Mouse (Mus musculus) CD8-positive naive resting alpha-beta T cell, adult 2 months (primary cell): ENCODE measurements around the gene Cdc42ep3.

ENCODE experiments used
- DNase-seq, 2 experiments: peaks; one replicate each; pipeline ENCODE4 v3.0.0; 2022; ENCODE audit warnings: low read depth in 2 of 2, low spot score in 2 of 2

The Cdc42ep3 gene

DNA sequence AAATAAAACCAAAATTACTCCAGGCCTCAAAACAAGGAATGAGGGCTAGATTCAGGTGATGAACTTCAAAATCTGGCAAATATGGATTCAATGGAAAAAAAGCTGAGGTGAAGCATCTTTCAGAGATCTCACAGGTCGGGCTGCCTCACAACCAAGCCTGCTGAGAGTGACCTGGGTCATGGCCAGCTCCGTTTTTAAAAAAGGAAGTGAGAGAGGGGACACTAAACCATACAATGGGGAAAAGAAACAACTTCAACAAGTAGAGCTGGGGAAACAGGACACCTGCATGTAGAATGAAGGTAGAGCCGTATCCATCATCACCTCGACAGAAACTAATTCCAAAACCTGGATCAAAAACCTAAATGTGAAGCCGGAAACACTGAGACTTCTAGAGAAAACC is 63.2 kb downstream of the Cdc42ep3 start:
- no peak for DNase-seq

DNA sequence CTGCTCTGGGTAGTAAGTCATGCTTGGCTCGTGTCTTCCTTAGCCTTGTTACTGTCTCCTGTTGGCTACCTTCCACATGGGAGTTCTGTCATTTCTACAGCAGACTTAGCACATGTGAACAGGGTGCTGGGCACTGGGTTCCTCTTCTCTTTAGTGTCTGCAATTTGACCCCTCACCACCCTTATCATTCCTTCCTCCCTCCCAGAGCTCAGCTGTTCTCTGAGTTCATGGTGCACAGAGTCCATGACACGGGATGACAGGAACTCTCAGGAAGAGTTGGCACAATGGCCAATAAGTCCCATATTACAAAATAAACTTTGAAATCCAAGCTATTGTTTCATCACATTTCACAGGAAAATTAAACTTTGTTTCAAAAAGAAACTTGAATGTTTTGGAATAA is 64.2 kb downstream of the Cdc42ep3 start:
- DNase-seq = no peak

DNA sequence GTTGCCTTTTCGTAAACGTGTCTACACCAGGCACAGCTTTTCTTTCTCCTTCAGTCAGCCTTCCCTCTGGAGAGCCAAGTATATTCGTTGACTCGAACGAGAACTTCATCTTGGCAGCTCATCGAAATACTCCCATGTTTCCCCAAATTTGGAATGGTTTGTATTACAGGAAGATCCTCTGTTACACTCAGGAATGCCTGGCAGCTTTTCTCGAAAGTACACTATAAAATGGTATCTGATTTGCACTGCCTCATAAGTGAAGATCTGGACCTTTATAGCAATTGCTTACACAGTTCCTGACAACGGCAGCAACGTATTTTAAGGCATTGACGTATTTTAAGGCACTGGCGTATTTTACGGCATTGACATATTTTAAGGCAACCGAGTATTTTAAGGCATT is 67.6 kb downstream of the Cdc42ep3 start:
- DNase-seq = no peak

DNA sequence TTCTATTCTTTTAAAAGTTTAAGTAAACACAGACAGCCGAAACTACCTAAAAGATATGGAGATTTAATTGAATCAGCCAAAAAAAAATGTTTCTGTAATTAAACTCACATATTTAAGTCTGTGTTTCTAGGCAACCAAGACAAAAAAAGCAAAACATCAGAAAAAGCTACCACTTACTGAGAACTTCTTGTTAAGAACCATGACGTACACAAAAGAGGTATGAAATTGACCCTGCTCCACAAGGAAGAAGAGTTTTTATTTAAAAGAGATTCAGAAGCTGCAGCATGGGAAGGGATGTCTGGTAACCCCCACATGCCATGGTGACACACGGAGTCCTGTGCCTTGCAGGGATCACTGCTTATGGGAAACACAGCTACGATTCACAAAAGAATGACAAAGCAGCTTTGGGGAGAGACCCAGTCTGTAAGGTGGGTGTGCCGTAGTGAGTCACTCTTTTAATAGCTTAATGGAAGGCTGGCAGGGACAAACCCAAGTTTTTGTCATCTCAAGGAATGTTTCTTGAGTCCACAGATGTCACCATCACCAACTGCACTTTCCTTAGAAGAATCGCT is 69.8 kb downstream of the Cdc42ep3 start:
- DNase-seq = no peak
